16 mouse cellular contexts compared by ENCODE assay signal in genomic region chr5:44656707-44657106, GRCm38 (mm10).
DNase-seq lines count a peak whose midpoint lies in the region; ATAC-seq and TF ChIP-seq lines count a peak whose summit lies in the region.
"Had no signal": no experiment of that assay in that cellular context is flagged by ENCODE, and none has a peak within 500 bp of the region (broad histone marks: within the 10 kb centered on the region; RNA-seq: fewer than 3 reads in every experiment).

No protein-coding gene starts in this region.

- peak; percentile 23 for TF ChIP-seq RAD21 in MEL (IDR thresholded peaks at IDR 0.05; ENCODE audit: low read depth, low read length)

- no peak overlapping the region for H3K27ac ChIP-seq in heart, postnatal 0 days (ENCODE audit: low read depth)
- no peak overlapping the region for H3K27ac ChIP-seq in heart, embryonic 11.5 days (ENCODE audit: low read depth, low read length)
- H3K27ac ChIP-seq in lung, postnatal 0 days (ENCODE audit: low read length): no peak overlapping the region
- H3K27ac ChIP-seq in MEL (ENCODE audit: control insufficient read depth, low read depth, low read length): no peak overlapping the region
- no peak overlapping the region for H3K27ac ChIP-seq in stomach, postnatal 0 days (replicated peaks)
- H3K27ac ChIP-seq: forebrain, embryonic 12.5 days; liver, embryonic 13.5 days; midbrain, embryonic 10.5 days had no signal

- no peak for ATAC-seq in heart, postnatal 0 days (ENCODE audit: insufficient read depth, low read depth)
- no peak for ATAC-seq in heart, embryonic 11.5 days (replicated peaks; ENCODE audit: insufficient number of reproducible peaks, low FRiP score, low TSS enrichment)
- ATAC-seq in lung, postnatal 0 days: no peak
- ATAC-seq in stomach, postnatal 0 days (ENCODE audit: low FRiP score, low TSS enrichment): no peak
- ATAC-seq: inflammation-experienced regulatory T-cells, adult 6 months had no signal

- H3K4me3 ChIP-seq in heart, postnatal 0 days (ENCODE audit: low read depth, low read length): no peak overlapping the region
- no peak overlapping the region for H3K4me3 ChIP-seq in heart, embryonic 11.5 days (ENCODE audit: low read depth, low read length)
- H3K4me3 ChIP-seq in lung, postnatal 0 days (ENCODE audit: low read depth, low read length): no peak overlapping the region
- no peak overlapping the region for H3K4me3 ChIP-seq in MEL (ENCODE audit: control insufficient read depth in 1 of 2, insufficient read depth in 1 of 2, low read depth in 2 of 2, low read length in 2 of 2)
- H3K4me3 ChIP-seq in stomach, postnatal 0 days (ENCODE audit: low read depth, low read length): no peak overlapping the region
- H3K4me3 ChIP-seq: forebrain, embryonic 12.5 days; liver, embryonic 13.5 days; midbrain, embryonic 10.5 days had no signal

- TF ChIP-seq EP300 in heart, postnatal 0 days (IDR thresholded peaks at IDR 0.05; ENCODE audit: low read depth): no peak
- no peak for TF ChIP-seq EP300 in lung, postnatal 0 days (IDR thresholded peaks at IDR 0.05)
- TF ChIP-seq EP300 in MEL (IDR thresholded peaks at IDR 0.05; ENCODE audit: low read depth in 1 of 2, low read length in 2 of 2): no peak
- no peak for TF ChIP-seq EP300 in stomach, postnatal 0 days (optimal IDR thresholded peaks at IDR 0.05)

- 91% methylated on average over 1 of the region's 1 CpGs for WGBS in heart, postnatal 0 days
- 82% methylated on average over 1 of the region's 1 CpGs for WGBS in heart, embryonic 11.5 days (ENCODE audit: insufficient replicate concordance)
- 90% methylated on average over 1 of the region's 1 CpGs for WGBS in lung, postnatal 0 days
- 100% methylated on average over 1 of the region's 1 CpGs for WGBS in stomach, postnatal 0 days

- H3K36me3 ChIP-seq in heart, postnatal 0 days (replicated peaks; ENCODE audit: control insufficient read depth, insufficient read depth, low read length): no peaks in the 10 kb centered on the region
- no peaks in the 10 kb centered on the region for H3K36me3 ChIP-seq in heart, embryonic 11.5 days (ENCODE audit: control insufficient read depth, insufficient read depth, low read length)
- H3K36me3 ChIP-seq in lung, postnatal 0 days (ENCODE audit: insufficient read depth, low read length): no peaks in the 10 kb centered on the region
- H3K36me3 ChIP-seq in MEL (ENCODE audit: control insufficient read depth in 1 of 2, insufficient read depth in 2 of 2, low read length in 2 of 2): no peaks in the 10 kb centered on the region
- no peaks in the 10 kb centered on the region for H3K36me3 ChIP-seq in stomach, postnatal 0 days (ENCODE audit: control insufficient read depth, insufficient read depth, low read length)
- H3K36me3 ChIP-seq: forebrain, embryonic 12.5 days; liver, embryonic 13.5 days; midbrain, embryonic 10.5 days had no signal

- no peaks in the 10 kb centered on the region for H3K9me3 ChIP-seq in heart, postnatal 0 days (replicated peaks; ENCODE audit: control insufficient read depth, low read length)
- H3K9me3 ChIP-seq in heart, embryonic 11.5 days (replicated peaks; ENCODE audit: control insufficient read depth, low read length): no peaks in the 10 kb centered on the region
- H3K9me3 ChIP-seq in lung, postnatal 0 days (ENCODE audit: low read length): no peaks in the 10 kb centered on the region
- no peaks in the 10 kb centered on the region for H3K9me3 ChIP-seq in MEL (replicated peaks; ENCODE audit: insufficient read depth, low read length)
- no peaks in the 10 kb centered on the region for H3K9me3 ChIP-seq in stomach, postnatal 0 days (ENCODE audit: control insufficient read depth, low read length)
- H3K9me3 ChIP-seq: forebrain, embryonic 12.5 days; liver, embryonic 13.5 days had no signal

- H3K9ac ChIP-seq in heart, postnatal 0 days (replicated peaks; ENCODE audit: low read depth, low read length): no peak overlapping the region
- H3K9ac ChIP-seq in heart, embryonic 11.5 days (ENCODE audit: low read depth, low read length): no peak overlapping the region
- H3K9ac ChIP-seq in lung, postnatal 0 days (replicated peaks; ENCODE audit: low read depth): no peak overlapping the region
- no peak overlapping the region for H3K9ac ChIP-seq in MEL (ENCODE audit: control insufficient read depth, low read depth, low read length, poor library complexity, severe bottlenecking)
- H3K9ac ChIP-seq in stomach, postnatal 0 days (ENCODE audit: low read length): no peak overlapping the region
- H3K9ac ChIP-seq: forebrain, embryonic 12.5 days; liver, embryonic 13.5 days had no signal

- H3K27me3 ChIP-seq in heart, postnatal 0 days (ENCODE audit: control insufficient read depth, insufficient read depth, low read length): no peaks in the 10 kb centered on the region
- no peaks in the 10 kb centered on the region for H3K27me3 ChIP-seq in heart, embryonic 11.5 days (ENCODE audit: control insufficient read depth, insufficient read depth, low read length)
- no peaks in the 10 kb centered on the region for H3K27me3 ChIP-seq in lung, postnatal 0 days (replicated peaks; ENCODE audit: insufficient read depth, low read length)
- no peaks in the 10 kb centered on the region for H3K27me3 ChIP-seq in MEL (ENCODE audit: control insufficient read depth in 1 of 2, insufficient read depth in 2 of 2, low read length in 2 of 2)
- H3K27me3 ChIP-seq in stomach, postnatal 0 days (ENCODE audit: control insufficient read depth, insufficient read depth, low read length): no peaks in the 10 kb centered on the region
- H3K27me3 ChIP-seq: forebrain, embryonic 12.5 days; liver, embryonic 13.5 days had no signal

- peak; percentile 23; the same call in 1 of the 2 replicates for TF ChIP-seq CTCF in heart, postnatal 0 days (IDR thresholded peaks at IDR 0.05; ENCODE audit: low read depth)
- TF ChIP-seq CTCF in lung, postnatal 0 days (IDR thresholded peaks at IDR 0.05): peak; percentile 49
- TF ChIP-seq CTCF in MEL (IDR thresholded peaks at IDR 0.05 in 2 of 3, conservative IDR thresholded peaks at IDR 0.05 in 1 of 3; ENCODE audit: control insufficient read depth in 1 of 3, insufficient read depth in 1 of 3, low read depth in 2 of 3, low read length in 3 of 3, poor library complexity in 1 of 3, severe bottlenecking in 1 of 3): peak in 1 of 3 experiments; percentile 20; a peak in 1 of 6 replicates
- peak; percentile 58 for TF ChIP-seq CTCF in stomach, postnatal 0 days (IDR thresholded peaks at IDR 0.05; ENCODE audit: low read depth)

- no peaks in the 10 kb centered on the region for H3K4me1 ChIP-seq in heart, postnatal 0 days (ENCODE audit: control insufficient read depth, insufficient read depth)
- no peaks in the 10 kb centered on the region for H3K4me1 ChIP-seq in heart, embryonic 11.5 days (ENCODE audit: control insufficient read depth, insufficient read depth, low read length)
- no peaks in the 10 kb centered on the region for H3K4me1 ChIP-seq in lung, postnatal 0 days (ENCODE audit: insufficient read depth, low read depth, low read length)
- H3K4me1 ChIP-seq in MEL (ENCODE audit: control insufficient read depth in 1 of 2, insufficient read depth in 2 of 2, low read length in 2 of 2): no peaks in the 10 kb centered on the region
- H3K4me1 ChIP-seq in stomach, postnatal 0 days (replicated peaks; ENCODE audit: control insufficient read depth, insufficient read depth): no peaks in the 10 kb centered on the region
- H3K4me1 ChIP-seq: liver, embryonic 13.5 days had no signal

- H3K79me2 ChIP-seq in MEL (ENCODE audit: control insufficient read depth, insufficient read depth, low read length, poor library complexity): no peaks in the 10 kb centered on the region

- no peak for TF ChIP-seq POLR2A in MEL (IDR thresholded peaks at IDR 0.05; ENCODE audit: control insufficient read depth in 1 of 2, insufficient read depth in 1 of 2, low read depth in 1 of 2, low read length in 2 of 2, poor library complexity in 1 of 2)

- DNase-seq in heart, postnatal 0 days (ENCODE audit: low spot score): no peak
- DNase-seq in lung, postnatal 0 days (ENCODE audit: low spot score): no peak
- no peak for DNase-seq in lung, postnatal 25 days (ENCODE audit: low spot score)
- peak; percentile 5 for DNase-seq in MEL (ENCODE audit: low read depth, low spot score)
- no peak for DNase-seq in stomach, postnatal 0 days (ENCODE audit: low spot score)
- DNase-seq in urinary bladder, postnatal 10 days (ENCODE audit: low spot score): no peak
- DNase-seq: cerebellum, adult 9-11 months; embryo, embryonic 11 days; left cerebral cortex, postnatal 4 days; liver, embryonic 13.5 days; lung, postnatal 36 days; thymus, adult 2 months had no signal

- H3K4me2 ChIP-seq in heart, postnatal 0 days (ENCODE audit: low read depth, low read length): no peak overlapping the region
- H3K4me2 ChIP-seq in heart, embryonic 11.5 days: no peak overlapping the region
- H3K4me2 ChIP-seq in lung, postnatal 0 days (replicated peaks; ENCODE audit: low read depth, low read length): no peak overlapping the region
- H3K4me2 ChIP-seq in stomach, postnatal 0 days (replicated peaks; ENCODE audit: low read depth): no peak overlapping the region
- H3K4me2 ChIP-seq: forebrain, embryonic 12.5 days; liver, embryonic 13.5 days had no signal

TF ChIP-seq in MEL, 35 proteins besides CTCF, POLR2A, EP300 and RAD21:
- no peak for TF ChIP-seq BHLHE40 (IDR thresholded peaks at IDR 0.05; ENCODE audit: borderline replicate concordance, low read depth, low read length)
- TF ChIP-seq NELFE (IDR thresholded peaks at IDR 0.05; ENCODE audit: low read depth, low read length): no peak
- TF ChIP-seq SMC3 (IDR thresholded peaks at IDR 0.05; ENCODE audit: low read depth, low read length): peak; percentile 43; the same call in 1 of the 2 replicates
- no peak for TF ChIP-seq POLR2AphosphoS5 (IDR thresholded peaks at IDR 0.05; ENCODE audit: borderline replicate concordance, low read depth, low read length)
- no peak for TF ChIP-seq KAT2A (conservative IDR thresholded peaks at IDR 0.05; ENCODE audit: low read depth, low read length)
